Mouse (Mus musculus): Measurements from ENCODE around the gene Sh3d21.
A peak's percentile ranks its signal among the peaks of the same experiment; 100 is the strongest.
"Not testable (repeated sequence)": the region's sequence is repeated elsewhere in the genome, so short reads cannot be mapped to it uniquely, and the experiment has no call there.

Gene Sh3d21

DNA sequence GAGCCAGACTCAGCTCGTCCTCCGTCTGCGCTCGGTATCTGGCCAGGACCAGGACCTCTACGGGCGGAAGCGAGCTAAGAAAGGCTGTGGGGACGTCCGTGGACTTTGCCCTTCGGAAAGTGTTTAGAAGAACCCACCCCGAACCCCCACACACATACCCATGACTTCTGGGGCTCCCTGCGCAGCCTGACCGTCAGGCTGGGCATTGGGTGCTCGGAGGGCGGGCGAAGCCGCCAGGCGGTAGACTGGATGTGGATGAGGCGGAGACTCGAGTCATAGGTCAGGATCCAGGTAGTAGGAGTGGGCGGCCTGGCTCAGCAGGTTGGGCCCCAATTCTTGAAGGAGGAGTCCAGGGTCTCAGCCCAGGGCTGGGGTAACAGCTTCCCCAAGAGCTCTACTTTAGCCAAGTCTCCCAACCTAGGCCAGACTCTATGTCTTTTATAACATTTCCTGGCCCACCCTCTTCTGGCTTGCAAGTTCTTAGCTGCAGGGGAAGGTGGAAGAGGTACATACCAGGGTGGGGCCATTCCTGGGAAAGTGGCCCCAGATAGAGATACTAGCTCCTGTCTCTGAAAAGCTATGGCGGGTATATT is at the start of gene Sh3d21:
Gene Sh3d21, minus strand, starts transcription at position 425 of the 593 bp plus-strand sequence.
- DNase-seq: peak in 1 of 2 experiments; percentile 25

DNA sequence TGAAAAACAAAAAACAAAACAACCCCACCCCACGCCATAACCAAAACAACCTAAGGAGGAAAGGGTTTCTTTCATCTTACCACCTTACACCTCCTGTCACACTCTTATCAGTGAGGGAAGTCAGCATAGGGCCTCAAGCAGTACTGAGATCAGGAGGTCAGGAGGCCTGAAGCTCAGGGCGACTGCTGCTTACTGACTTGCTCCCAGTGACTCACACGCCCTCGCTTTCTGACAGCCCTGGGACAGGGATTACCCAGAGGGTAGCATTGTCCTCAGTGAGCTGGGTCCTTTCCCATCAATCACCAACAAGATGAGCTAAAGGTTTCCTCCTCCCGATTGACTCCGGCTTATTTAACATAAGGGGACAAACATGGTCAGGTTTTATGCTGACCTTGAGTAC is 43.8 kb upstream of the Sh3d21 start:
- DNase-seq: no peak

DNA sequence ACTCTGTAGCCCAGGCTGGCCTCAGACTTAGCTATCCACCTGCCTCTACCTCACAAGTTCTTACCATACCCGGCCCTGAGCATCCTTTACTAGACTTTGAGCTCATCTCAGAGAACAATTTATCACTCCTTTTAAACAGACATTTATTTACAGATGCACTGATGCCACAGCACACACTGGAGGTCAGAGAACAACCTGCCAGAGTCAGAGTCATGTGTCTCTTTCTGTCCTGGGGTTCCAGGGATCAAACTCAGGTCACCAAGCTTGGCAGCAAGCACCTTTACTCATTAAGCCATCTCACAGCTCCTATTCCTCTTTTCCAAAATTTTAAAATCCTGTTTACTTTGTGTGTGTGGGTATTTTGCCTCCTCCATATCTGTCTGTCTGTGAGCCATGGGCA is 42.1 kb upstream of the Sh3d21 start:
- no peak for DNase-seq

DNA sequence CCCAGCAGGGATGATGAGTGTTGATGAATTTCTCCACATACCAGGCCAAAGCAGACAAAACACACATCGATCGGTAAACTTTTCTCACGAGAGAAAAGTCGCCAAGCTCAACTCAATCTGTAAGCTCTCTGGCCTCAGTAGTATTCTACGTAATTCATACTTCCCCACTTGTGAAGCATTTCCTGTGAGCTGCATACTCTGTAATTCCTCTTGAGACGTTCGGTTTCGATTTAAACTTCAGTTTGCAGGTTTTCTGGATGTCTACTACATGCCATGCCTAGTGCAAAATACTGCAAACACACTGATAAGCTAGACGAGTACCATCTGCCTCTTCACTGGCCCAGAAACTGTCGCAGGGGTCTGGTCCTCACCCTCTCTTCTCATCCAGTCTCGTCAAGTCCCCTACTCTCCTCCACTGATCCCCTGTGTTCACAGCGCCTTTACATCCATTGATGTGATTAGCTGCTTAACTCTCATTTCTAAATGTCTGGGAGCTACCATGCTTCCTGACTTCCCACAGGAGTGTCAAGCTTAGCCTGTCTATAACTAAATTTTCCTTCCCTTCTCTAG is 41.5 kb upstream of the Sh3d21 start:
- no peak for DNase-seq

DNA sequence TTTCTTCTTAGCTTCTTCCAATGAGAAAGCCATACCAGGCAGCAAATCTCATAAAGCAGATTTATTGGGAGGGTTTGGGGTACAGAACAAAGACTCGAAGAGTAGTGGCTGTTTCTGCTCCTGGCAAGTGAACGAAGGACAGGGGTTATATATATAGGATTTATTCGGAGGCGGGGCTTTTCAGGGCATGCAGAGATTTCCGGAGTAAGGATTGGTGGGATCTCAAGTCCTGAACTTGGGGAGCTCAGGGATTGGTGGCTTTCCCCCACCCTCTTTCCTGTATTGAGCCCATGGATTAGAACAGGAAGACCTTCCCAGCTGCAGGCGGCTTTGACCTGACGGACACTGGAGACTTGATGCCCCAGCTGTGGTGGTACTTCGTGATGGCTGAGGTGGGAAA is 40.7 kb upstream of the Sh3d21 start:
- DNase-seq: no peak

DNA sequence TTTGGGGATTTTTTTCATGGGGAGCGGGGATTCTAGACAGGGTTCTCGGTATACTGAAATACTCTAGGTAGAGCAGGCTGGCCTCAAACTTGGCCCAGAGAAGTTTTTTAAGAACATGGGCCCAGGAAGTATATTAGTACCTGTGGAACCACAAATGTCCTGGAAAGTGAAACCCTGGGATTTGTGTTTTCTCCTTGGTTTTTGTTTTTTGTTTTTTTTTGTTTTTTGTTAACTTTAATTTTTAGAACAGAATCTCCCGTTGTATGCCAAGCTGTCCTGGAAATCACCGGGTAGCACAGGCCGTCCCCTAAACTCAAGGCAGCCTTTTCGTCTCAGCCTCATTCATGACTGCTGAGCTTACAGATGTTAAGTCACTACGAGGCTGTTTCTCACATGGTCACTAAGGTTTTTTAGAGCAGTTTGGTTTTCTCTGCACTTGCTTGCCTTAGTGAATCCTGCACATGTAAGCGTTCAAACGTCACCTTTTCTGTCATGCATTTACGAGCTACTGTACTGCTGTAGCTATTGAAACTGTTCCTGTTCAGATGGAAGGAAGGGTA is 40.1 kb upstream of the Sh3d21 start:
- DNase-seq: no peak

DNA sequence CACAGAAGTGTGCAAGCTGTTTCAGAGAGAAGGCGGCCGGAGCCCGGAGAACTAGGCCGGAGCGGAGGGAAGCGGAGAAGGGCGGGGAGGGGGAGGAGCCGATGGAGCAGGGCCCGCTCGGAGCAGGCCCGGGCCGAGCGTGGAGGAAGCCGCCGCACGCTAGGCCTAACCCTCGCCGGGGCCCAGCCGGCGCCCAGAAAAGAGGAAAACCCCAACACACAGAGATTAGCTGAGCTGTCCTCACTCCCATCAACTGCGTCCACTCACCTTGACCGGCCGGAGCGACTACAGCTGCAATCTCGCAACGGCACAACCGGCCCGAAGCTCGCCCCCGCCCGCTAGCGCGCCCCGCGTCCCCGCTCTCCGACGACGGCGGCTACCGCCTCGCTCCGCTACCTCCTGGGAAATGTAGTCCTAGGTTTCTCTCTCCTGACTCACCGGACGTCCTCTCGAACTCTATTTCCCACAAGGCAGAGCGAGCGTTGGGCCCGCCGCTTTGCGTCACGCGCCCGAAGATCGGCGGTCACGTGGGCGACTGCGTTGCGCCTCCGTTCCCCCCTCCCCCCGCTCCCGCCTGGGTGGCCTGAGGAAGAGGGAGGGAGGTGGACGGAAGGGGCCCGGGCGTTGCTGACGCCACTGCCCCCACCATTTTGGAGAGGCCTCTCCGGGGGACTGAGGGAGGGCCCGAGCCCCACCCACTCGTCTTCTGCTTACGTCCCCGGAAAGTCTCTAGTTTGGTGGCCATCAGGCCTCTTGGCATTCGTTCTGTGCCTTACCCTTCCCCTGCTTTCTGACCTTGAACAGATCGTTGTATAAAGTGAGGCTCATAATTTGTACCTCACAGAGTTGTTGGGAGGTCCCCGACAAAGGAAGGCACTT is 39.3 kb upstream of the Sh3d21 start, which contains the start of gene Thrap3:
Gene Thrap3, minus strand, starts transcription at position 458 of the 879 bp plus-strand sequence.
- DNase-seq: peak; percentile 97 to 98

DNA sequence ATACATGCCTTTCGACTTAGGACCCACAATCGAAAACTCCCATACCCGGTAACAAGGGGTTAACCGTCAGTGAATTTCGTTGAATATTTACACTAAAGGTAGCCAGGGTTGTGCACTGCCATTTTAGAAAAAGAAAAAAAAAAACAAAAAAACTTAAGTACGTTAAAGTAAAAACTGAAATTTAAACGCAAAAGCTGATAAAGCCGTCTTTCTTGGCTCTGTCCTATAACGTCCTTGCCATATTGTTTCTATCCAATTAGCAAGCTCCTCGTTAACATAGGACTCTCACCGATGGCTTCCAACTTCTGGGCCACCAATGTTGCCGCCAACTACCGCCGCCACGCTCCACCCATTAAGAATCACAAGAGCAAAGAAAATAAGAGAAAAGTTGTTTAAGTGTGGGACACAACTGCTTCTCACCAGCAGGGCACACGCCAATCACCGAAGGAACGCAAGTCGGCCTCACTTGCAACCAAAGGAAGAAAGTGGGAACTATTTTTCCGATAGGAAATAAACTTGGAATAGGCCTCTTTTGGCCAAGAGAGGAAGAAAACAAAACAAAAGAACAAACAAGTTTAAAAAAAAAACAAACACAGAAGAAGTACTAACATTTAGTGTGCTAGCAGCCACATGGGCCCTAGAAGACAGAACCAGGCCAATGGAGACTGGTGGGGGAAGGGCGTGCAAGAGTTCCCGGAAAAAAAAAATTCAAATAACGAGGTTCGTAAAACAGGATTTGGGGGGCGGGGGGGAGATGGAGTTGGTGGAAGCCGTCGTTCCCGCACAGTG is 38.4 kb upstream of the Sh3d21 start:
- DNase-seq: peak; percentile 35 to 47

DNA sequence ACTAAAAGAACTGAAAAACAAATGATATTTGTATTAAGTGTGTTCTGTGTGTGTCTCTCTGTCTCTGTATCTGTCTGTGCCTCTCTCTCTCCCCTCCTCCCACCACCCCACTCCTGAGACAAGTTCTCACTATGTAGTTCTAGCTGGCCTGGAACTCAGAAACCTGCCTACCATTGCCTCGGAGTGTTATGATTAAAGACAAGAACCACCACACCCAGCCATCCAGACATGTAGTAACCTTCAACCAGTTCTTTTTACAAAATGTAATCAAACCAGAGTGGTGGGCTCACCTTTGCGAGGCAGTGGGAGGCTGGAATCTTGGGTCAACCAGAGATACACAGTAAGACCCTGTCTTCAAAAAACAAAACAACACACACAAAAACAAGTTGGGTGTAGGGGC is 37.4 kb upstream of the Sh3d21 start:
- DNase-seq: no peak

DNA sequence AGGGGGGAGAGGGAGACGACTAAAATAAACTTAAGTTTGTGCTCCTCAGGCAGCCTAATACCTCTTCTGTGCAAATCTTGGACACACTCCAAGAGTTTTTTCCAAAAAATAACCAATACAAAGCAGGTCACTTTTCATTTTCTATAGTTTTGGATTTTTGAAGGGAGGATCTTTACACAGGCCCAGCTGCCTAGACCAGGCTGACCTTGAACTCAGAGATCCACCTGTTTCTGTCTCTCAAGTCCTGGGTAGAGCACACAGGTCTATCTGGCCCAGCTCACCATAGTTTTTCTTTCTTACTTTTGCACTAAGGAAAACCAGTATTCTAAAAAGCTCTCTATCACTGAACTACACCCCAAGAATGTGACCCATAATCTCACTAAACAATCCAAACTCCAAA is 36.7 kb upstream of the Sh3d21 start:
- no peak for DNase-seq

DNA sequence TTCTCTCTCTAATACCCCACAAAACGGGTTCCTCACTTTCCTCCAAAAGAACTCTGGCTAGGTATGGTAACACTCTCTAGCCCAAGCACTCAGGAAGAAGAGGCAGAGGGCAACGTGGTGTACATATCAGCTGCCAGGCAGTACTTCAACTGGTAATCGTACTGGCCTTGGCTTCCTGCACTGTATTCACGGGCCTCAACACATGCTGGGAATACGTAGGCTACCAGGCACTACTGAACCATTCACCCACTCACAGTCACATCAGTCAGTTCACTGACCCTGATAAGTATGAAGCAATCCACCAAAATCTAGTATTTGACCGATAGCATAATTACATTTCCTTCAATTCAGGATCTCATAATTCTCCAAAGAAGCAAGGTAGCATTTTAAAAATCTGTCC is 36.3 kb upstream of the Sh3d21 start:
- no peak for DNase-seq

DNA sequence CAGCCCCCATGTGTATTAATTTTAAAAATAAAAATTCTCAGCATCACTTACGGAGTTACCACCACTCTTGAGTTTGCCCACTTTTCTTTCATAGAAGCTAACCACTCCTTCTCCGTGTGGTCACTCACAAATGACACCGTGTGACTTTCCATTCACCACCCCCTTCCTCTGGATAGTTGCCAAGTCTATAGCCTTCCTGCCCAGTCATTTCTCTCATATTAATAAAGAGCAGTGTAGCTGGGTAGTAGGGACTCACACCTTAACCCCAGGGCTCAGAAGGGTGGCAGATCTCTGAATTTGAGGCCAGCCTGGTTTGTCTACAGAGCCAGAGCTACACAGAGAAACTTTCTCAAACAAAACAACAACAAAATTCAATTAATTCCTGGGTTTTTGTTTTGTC is 34.2 kb upstream of the Sh3d21 start:
- DNase-seq: no peak

DNA sequence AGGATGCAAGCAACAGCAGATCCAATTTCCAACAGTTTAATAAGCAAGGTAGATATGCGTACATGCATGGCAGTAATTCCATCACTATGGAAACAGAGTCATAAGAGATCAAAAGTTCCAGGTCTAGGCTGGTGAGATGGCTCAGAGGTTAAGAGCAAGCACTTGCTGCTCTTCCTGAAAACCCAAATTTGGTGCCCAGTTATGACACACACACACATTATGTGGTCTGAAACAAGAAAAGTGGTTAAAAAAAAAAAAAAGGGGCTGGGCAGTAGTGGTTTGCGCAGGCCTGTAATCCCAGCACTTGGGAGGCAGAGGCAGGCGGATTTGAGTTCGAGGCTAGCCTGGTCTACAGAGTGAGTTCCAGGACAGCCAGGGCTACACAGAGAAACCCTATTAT is 31.6 kb upstream of the Sh3d21 start:
- DNase-seq: no peak

DNA sequence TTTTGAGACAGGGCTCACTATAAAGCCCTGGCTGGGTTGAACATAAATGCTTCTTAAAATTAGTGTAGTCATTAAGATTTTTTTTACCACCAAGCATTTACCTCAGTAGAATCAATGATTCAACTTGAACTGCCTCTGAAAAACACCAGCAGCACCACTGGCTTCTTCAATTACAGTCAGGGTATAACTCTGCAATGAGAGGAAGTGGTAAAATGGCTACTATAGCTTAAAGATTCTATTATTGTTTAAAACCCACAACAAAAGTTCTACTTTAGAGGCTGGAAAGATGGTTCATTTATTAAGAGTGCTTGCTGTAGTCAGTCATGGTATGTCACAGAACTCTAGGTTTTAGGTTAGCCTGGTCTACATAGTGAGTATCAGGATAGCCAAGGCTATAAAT is 30.9 kb upstream of the Sh3d21 start:
- DNase-seq: no peak

DNA sequence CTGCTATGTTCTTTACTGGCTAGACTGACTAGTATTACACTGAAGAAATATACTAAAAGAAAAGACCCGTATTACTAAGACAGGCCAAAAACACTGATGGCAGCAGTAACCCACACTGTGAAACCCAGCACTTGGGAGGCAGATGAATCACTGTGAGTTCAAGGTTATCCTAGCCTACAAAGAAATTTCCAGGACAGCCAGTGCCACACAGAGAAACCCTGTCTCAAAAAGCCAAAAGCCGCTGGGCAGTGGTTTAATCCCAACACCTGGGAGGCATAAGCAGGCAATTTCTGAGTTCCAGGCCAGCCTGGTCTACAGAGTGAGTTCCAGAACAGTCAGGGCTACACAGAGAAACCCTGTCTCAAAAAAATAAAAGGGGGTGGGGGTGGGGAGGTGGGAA is 27.3 kb upstream of the Sh3d21 start:
- DNase-seq: no peak

DNA sequence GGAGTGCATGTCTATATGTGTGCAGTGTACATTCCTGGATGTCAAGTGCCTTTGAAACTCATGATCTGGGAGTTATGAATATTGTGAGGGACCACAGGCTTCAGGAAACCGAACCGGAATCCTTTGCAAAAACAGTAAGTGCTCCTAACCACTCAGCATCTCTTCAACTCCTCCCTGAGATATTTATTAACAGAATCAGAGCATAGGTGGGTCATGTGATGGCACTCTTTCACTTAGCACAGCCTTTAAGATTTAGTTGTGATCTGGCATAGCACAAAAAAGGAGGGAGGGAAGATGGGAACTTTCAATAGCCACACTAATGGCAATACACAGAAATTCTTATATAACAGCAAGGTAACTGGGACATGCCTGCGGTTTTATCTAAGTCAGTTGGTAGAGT is 23.8 kb upstream of the Sh3d21 start:
- DNase-seq: no peak

DNA sequence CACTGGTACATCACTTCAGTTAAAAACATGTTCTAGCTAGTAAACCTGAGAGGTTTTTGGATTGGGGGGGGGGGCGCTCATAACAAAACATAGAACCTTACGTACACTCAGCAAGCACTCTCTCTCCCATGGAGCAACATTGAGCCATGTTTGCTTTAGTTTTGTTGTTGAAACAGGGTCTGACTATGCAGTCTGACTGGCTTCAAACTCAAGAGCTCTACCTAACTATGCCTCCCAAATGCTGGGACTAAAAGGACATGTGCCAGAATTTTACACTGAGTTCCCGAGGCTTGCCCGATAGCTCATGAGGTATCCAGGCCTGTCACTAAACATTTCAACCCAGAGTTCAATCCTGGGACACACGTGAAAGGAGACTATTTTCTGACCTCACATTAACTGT is 19.7 kb upstream of the Sh3d21 start:
- DNase-seq: no peak

DNA sequence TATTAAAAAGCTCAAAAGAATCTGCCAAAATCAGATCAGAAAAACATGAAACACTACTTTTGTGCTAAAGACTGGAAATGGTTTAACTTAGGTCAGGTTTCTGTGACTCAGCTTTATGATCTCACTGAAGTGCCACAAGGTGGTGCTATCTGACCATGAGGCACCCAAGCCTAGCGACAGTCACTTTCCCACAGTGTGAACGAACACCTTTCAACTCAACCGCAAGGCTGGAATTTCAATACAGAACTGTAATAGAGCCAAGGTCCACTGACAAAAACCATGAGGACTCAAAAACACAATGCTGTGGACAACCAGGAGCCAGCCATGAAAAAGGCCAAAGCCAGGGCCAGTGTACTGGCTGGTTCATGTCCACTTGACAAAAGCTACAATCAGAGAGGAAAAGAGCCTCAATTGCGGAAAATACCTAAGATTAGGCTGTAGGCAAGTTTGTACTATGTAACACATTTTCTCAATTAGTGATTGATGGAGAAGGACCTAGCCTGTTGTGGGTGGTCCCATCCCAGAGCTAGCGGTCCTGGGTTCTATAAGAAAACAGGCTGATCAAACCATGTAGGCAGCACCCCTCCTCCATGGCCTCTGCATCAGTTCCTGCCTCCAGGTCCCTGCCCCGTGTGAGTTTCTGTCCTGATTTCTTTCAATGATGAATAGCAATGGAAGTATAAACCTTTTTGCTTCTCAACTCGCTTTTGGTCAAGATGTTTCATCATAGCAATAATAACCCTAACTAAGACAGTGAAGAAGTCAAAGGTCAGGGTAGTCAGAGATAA is 18.1 kb upstream of the Sh3d21 start:
- DNase-seq: no peak

DNA sequence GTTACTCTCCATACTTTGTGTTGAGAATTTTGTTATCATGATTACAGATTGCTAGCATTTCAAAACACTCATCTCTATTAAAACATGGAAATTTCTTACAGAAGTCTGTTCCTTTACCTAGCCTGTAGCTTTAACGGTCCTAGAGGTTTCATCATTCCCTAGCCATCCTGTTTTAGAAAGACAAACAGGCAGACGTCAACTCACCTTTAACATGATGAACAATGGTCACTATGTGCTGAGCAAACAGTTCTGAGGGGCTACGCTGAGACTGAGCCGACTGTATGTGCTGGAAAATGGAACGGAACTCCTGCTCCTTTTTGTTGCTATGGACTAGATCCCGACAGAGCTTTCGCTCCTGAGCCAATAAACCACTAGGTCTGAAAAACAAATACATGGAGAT is 12.7 kb upstream of the Sh3d21 start:
- DNase-seq: not testable (repeated sequence)

DNA sequence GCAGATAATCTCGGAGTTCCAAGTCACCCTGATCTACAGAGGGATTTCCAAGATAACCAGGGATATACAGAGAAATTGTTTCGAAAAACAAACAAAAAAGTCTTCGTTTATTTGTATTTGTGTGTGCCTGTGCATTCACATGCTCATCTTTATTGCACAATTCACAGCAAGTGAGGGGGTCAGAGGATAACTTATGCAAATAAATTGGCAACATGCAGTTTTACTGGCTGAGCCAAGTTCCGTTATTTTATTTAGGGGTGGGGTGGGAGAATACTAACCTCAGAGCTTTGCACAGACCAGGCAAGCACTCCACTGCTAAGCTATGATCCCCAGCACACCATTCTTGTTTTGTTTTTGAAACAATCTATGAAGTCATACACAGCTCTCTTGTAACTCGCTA is 10.5 kb upstream of the Sh3d21 start:
- no peak for DNase-seq

DNA sequence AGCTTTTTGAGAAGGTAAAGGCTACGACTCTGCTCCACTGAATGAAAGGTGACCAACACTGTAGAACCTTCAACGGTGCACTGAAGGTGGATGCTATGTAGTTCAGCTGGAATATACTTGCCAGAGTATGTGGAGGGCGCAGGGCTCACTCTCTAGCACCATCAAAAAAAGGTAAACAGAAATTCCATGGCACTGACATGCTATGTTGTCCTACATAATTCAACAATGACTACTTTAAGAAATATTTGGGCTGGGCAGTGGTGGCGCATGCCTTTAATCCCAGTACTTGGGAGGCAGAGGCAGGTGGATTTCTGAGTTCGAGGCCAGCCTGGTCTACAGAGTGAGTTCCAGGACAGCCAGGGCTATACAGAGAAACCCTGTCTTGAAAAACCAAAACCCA is 7.4 kb upstream of the Sh3d21 start:
- DNase-seq: not testable (repeated sequence)

DNA sequence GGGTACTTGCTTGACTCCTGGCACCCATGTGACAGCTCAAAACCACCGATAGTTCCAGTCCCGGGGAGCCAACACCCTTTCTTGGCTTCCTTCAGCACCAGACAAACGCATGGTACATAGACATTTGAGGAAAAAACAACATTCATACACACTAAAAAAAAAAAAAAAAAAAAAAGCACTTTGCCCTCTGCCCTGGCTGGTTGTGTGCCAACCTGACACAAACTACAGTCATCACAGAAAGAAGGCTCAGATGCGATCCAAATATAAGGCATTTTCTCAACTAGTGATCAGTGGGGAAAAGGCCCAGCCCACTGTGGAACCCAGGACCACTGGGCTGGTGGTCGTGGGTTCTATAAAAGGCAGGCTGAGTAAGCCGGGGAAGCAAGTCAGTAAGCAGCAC is 5.6 kb upstream of the Sh3d21 start:
- no peak for DNase-seq

Measured in thymus, adult 18-20 months (tissue).